Mouse (Mus musculus): Measurements from ENCODE around the gene Ticrr. TPM values are rescaled to one million over a fixed set of nuclear protein-coding genes. Genes with fewer than 3 reads are reported as not detected.

The Ticrr gene
- polyA plus RNA-seq, 1 experiment from 2014 or later = 0.98 TPM

GRCm38 (mm10) chr7:79747659-79748058, 87.7 kb downstream of the Ticrr start:
- H3K27me3 ChIP-seq (ENCODE audit: control insufficient read depth, insufficient read depth, low read length) = no peaks in the 10 kb centered on the region
- H3K9me3 ChIP-seq (ENCODE audit: control insufficient read depth, low read length) = no peaks in the 10 kb centered on the region
- no peak overlapping the region for H3K4me3 ChIP-seq (ENCODE audit: low read depth, low read length)
- no peak overlapping the region for H3K9ac ChIP-seq (replicated peaks; ENCODE audit: low read depth, low read length)
- no peaks in the 10 kb centered on the region for H3K36me3 ChIP-seq (ENCODE audit: control insufficient read depth, insufficient read depth, low read length)
- no peak for ATAC-seq (ENCODE audit: low read depth)
- no peak overlapping the region for H3K4me2 ChIP-seq (ENCODE audit: low read depth, low read length)
- WGBS = 80% methylated on average over 6 of the region's 6 CpGs
- H3K4me1 ChIP-seq (ENCODE audit: control insufficient read depth, insufficient read depth, low read length) = peaks cover 6% of the 10 kb centered on the region; the same call in 1 of the 2 replicates
- no peak overlapping the region for H3K27ac ChIP-seq (ENCODE audit: low read depth, low read length)

Other genes starting within 250 kb of the Ticrr start
- gene Polg, start 193.8 kb upstream of the Ticrr start, polyA plus RNA-seq (2014; fragmentation: Nextera tagmentation; extraction: Ambion mirVana) = 23.0 and 30.5 TPM in 2 replicates
- 3.9 and 4.0 TPM in 2 replicates for gene Rhcg, start 42.5 kb upstream of the Ticrr start, polyA plus RNA-seq (2014; fragmentation: Nextera tagmentation; extraction: Ambion mirVana)
- gene Kif7, start 55.5 kb downstream of the Ticrr start, polyA plus RNA-seq (2014; fragmentation: Nextera tagmentation; extraction: Ambion mirVana) = 1.3 and 2.3 TPM in 2 replicates
- 0.17 TPM in 1 of 2 replicates, not detected in the other for gene Plin1, start 72.7 kb downstream of the Ticrr start, polyA plus RNA-seq (2014; fragmentation: Nextera tagmentation; extraction: Ambion mirVana)
- gene Pex11a, start 82.9 kb downstream of the Ticrr start, polyA plus RNA-seq (2014; fragmentation: Nextera tagmentation; extraction: Ambion mirVana) = 13.4 and 16.2 TPM in 2 replicates
- 0.08 and 0.12 TPM in 2 replicates for gene Wdr93, start 83.0 kb downstream of the Ticrr start, polyA plus RNA-seq (2014; fragmentation: Nextera tagmentation; extraction: Ambion mirVana)
- gene Mesp1, start 133.6 kb downstream of the Ticrr start, polyA plus RNA-seq (2014; fragmentation: Nextera tagmentation; extraction: Ambion mirVana) = not detected in 2 replicates
- 0.71 and 1.2 TPM in 2 replicates for gene Mesp2, start 150.5 kb downstream of the Ticrr start, polyA plus RNA-seq (2014; fragmentation: Nextera tagmentation; extraction: Ambion mirVana)
- 0.95 and 7.2 TPM in 2 replicates for gene Anpep, start 200.9 kb downstream of the Ticrr start, polyA plus RNA-seq (2014; fragmentation: Nextera tagmentation; extraction: Ambion mirVana)

All from neural tube, embryonic 14.5 days (tissue).